Mouse (Mus musculus): Measurements from ENCODE around the gene Il21r. TPM values are rescaled to one million over a fixed set of nuclear protein-coding genes. Genes with fewer than 3 reads are reported as not detected.

Gene Il21r
- polyA plus RNA-seq, 1 experiment from 2014 or later = 0.20 TPM

GRCm38 (mm10) chr7:125601280-125601670 lies 2.0 kb upstream of the Il21r start:
- Histone ChIP-seq H3K36me3 (ENCODE audit: control insufficient read depth, insufficient read depth, low read length) (no peaks in the 10 kb centered on the region), H3K9ac (ENCODE audit: low read length) (no peak overlapping the region), H3K9me3 (ENCODE audit: control insufficient read depth, low read length) (no peaks in the 10 kb centered on the region), H3K27ac (ENCODE audit: low read depth, low read length) (no peak overlapping the region), H3K27me3 (ENCODE audit: control insufficient read depth, insufficient read depth, low read length) (no peaks in the 10 kb centered on the region), H3K4me1 (replicated peaks; ENCODE audit: control insufficient read depth, insufficient read depth, low read length) (no peaks in the 10 kb centered on the region), H3K4me2 (ENCODE audit: low read depth, low read length, severe bottlenecking) (no peak overlapping the region), H3K4me3 (ENCODE audit: low read depth, low read length) (no peak overlapping the region)
- no peak for DNase-seq (ENCODE audit: low spot score)
- no peak for ATAC-seq (replicated peaks; ENCODE audit: low FRiP score)
- 89% methylated on average over 6 of the region's 6 CpGs for WGBS

- no peak overlapping the region for H3K4me2 ChIP-seq (ENCODE audit: low read depth, low read length, severe bottlenecking)
- no peaks in the 10 kb centered on the region for H3K9me3 ChIP-seq (ENCODE audit: control insufficient read depth, low read length)
- H3K36me3 ChIP-seq (ENCODE audit: control insufficient read depth, insufficient read depth, low read length) = no peaks in the 10 kb centered on the region
- no peak overlapping the region for H3K9ac ChIP-seq (ENCODE audit: low read length)
- no peak overlapping the region for H3K27ac ChIP-seq (ENCODE audit: low read depth, low read length)
- DNase-seq (ENCODE audit: low spot score) = no peak
- no peaks in the 10 kb centered on the region for H3K4me1 ChIP-seq (replicated peaks; ENCODE audit: control insufficient read depth, insufficient read depth, low read length)
- no peaks in the 10 kb centered on the region for H3K27me3 ChIP-seq (ENCODE audit: control insufficient read depth, insufficient read depth, low read length)
- WGBS = 81% methylated on average over 11 of the region's 11 CpGs
- no peak overlapping the region for H3K4me3 ChIP-seq (ENCODE audit: low read depth, low read length)
- no peak for ATAC-seq (replicated peaks; ENCODE audit: low FRiP score)
Observed at GRCm38 (mm10) chr7:125601821-125602448, 1.3 kb upstream of the Il21r start.

GRCm38 (mm10) chr7:125604362-125605319 lies 1.4 kb downstream of the Il21r start:
- 82% methylated on average over 12 of the region's 12 CpGs for WGBS
- no peak overlapping the region for H3K4me3 ChIP-seq (ENCODE audit: low read depth, low read length)
- no peaks in the 10 kb centered on the region for H3K27me3 ChIP-seq (ENCODE audit: control insufficient read depth, insufficient read depth, low read length)
- no peak overlapping the region for H3K9ac ChIP-seq (ENCODE audit: low read length)
- H3K4me1 ChIP-seq (replicated peaks; ENCODE audit: control insufficient read depth, insufficient read depth, low read length) = no peaks in the 10 kb centered on the region
- H3K36me3 ChIP-seq (ENCODE audit: control insufficient read depth, insufficient read depth, low read length) = no peaks in the 10 kb centered on the region
- H3K9me3 ChIP-seq (ENCODE audit: control insufficient read depth, low read length) = no peaks in the 10 kb centered on the region
- H3K27ac ChIP-seq (ENCODE audit: low read depth, low read length) = no peak overlapping the region
- ATAC-seq (replicated peaks; ENCODE audit: low FRiP score) = no peak
- DNase-seq (ENCODE audit: low spot score) = no peak
- H3K4me2 ChIP-seq (ENCODE audit: low read depth, low read length, severe bottlenecking) = no peak overlapping the region

- DNase-seq (ENCODE audit: low spot score) (no peak), ATAC-seq (replicated peaks; ENCODE audit: low FRiP score) (no peak)
- H3K36me3 ChIP-seq (ENCODE audit: control insufficient read depth, insufficient read depth, low read length) = no peaks in the 10 kb centered on the region
- H3K4me2 ChIP-seq (ENCODE audit: low read depth, low read length, severe bottlenecking) = no peak overlapping the region
- WGBS = 64% methylated on average over 4 of the region's 4 CpGs
- H3K27me3 ChIP-seq (ENCODE audit: control insufficient read depth, insufficient read depth, low read length) = no peaks in the 10 kb centered on the region
- no peak overlapping the region for H3K27ac ChIP-seq (ENCODE audit: low read depth, low read length)
- no peaks in the 10 kb centered on the region for H3K9me3 ChIP-seq (ENCODE audit: control insufficient read depth, low read length)
- no peaks in the 10 kb centered on the region for H3K4me1 ChIP-seq (replicated peaks; ENCODE audit: control insufficient read depth, insufficient read depth, low read length)
- no peak overlapping the region for H3K4me3 ChIP-seq (ENCODE audit: low read depth, low read length)
- no peak overlapping the region for H3K9ac ChIP-seq (ENCODE audit: low read length)
Observed at GRCm38 (mm10) chr7:125605725-125606139, 2.5 kb downstream of the Il21r start.

- ATAC-seq (replicated peaks; ENCODE audit: low FRiP score) (no peak), DNase-seq (ENCODE audit: low spot score) (no peak)
- Histone ChIP-seq H3K9me3 (ENCODE audit: control insufficient read depth, low read length) (no peaks in the 10 kb centered on the region), H3K9ac (ENCODE audit: low read length) (no peak overlapping the region), H3K36me3 (ENCODE audit: control insufficient read depth, insufficient read depth, low read length) (no peaks in the 10 kb centered on the region), H3K27ac (ENCODE audit: low read depth, low read length) (no peak overlapping the region), H3K4me3 (ENCODE audit: low read depth, low read length) (no peak overlapping the region), H3K4me2 (ENCODE audit: low read depth, low read length, severe bottlenecking) (no peak overlapping the region), H3K27me3 (ENCODE audit: control insufficient read depth, insufficient read depth, low read length) (no peaks in the 10 kb centered on the region), H3K4me1 (replicated peaks; ENCODE audit: control insufficient read depth, insufficient read depth, low read length) (no peaks in the 10 kb centered on the region)
- 71% methylated on average over 2 of the region's 2 CpGs for WGBS
Observed at GRCm38 (mm10) chr7:125606265-125607164, 3.3 kb downstream of the Il21r start.

GRCm38 (mm10) chr7:125607384-125608182 lies 4.4 kb downstream of the Il21r start:
- no peak overlapping the region for H3K27ac ChIP-seq (ENCODE audit: low read depth, low read length)
- 66% methylated on average over 6 of the region's 6 CpGs for WGBS
- ATAC-seq (replicated peaks; ENCODE audit: low FRiP score) (no peak), DNase-seq (ENCODE audit: low spot score) (no peak)
- no peak overlapping the region for H3K9ac ChIP-seq (ENCODE audit: low read length)
- H3K9me3 ChIP-seq (ENCODE audit: control insufficient read depth, low read length) = no peaks in the 10 kb centered on the region
- no peaks in the 10 kb centered on the region for H3K36me3 ChIP-seq (ENCODE audit: control insufficient read depth, insufficient read depth, low read length)
- no peaks in the 10 kb centered on the region for H3K4me1 ChIP-seq (replicated peaks; ENCODE audit: control insufficient read depth, insufficient read depth, low read length)
- H3K4me3 ChIP-seq (ENCODE audit: low read depth, low read length) = no peak overlapping the region
- no peak overlapping the region for H3K4me2 ChIP-seq (ENCODE audit: low read depth, low read length, severe bottlenecking)
- H3K27me3 ChIP-seq (ENCODE audit: control insufficient read depth, insufficient read depth, low read length) = no peaks in the 10 kb centered on the region

- Histone ChIP-seq H3K4me3 (ENCODE audit: low read depth, low read length) (no peak overlapping the region), H3K27me3 (ENCODE audit: control insufficient read depth, insufficient read depth, low read length) (no peaks in the 10 kb centered on the region), H3K9me3 (ENCODE audit: control insufficient read depth, low read length) (no peaks in the 10 kb centered on the region), H3K36me3 (ENCODE audit: control insufficient read depth, insufficient read depth, low read length) (no peaks in the 10 kb centered on the region), H3K9ac (ENCODE audit: low read length) (no peak overlapping the region), H3K27ac (ENCODE audit: low read depth, low read length) (no peak overlapping the region), H3K4me1 (replicated peaks; ENCODE audit: control insufficient read depth, insufficient read depth, low read length) (no peaks in the 10 kb centered on the region), H3K4me2 (ENCODE audit: low read depth, low read length, severe bottlenecking) (no peak overlapping the region)
- WGBS = 82% methylated on average over 4 of the region's 4 CpGs
- DNase-seq (ENCODE audit: low spot score) = no peak
- no peak for ATAC-seq (replicated peaks; ENCODE audit: low FRiP score)
Observed at GRCm38 (mm10) chr7:125608183-125608688, 5.0 kb downstream of the Il21r start.
